Mouse (Mus musculus): ENCODE measurements around the gene Cracr2b.

Cracr2b gene

GRCm38 (mm10) chr7:141468164-141468521 lies 7.2 kb downstream of the Cracr2b start:
- DNase-seq (ENCODE audit: extremely low read depth, low read depth, low spot score): no peak

- DNase-seq (ENCODE audit: extremely low read depth, low read depth, low spot score): no peak
Measured at GRCm38 (mm10) chr7:141468522-141469211, 7.8 kb downstream of the Cracr2b start.

DNA sequence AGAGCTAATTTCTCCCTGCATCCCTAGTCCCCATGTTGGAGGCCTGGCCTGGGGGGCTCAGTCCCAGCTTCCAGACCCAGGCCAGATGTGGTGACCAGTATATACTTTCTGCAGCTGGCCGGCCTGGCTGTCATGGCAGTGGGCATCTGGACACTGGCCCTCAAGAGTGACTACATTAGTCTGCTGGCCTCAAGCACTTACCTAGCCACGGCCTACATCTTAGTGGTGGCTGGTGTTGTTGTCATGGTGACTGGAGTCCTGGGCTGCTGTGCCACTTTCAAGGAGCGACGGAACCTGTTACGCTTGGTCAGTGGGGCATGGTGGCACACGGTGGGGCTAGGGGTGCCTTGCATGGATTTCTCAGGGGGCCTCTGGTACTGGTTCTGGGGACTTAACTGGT lies 8.5 kb downstream of the Cracr2b start:
- no peak for DNase-seq (ENCODE audit: extremely low read depth, low read depth, low spot score)

DNA sequence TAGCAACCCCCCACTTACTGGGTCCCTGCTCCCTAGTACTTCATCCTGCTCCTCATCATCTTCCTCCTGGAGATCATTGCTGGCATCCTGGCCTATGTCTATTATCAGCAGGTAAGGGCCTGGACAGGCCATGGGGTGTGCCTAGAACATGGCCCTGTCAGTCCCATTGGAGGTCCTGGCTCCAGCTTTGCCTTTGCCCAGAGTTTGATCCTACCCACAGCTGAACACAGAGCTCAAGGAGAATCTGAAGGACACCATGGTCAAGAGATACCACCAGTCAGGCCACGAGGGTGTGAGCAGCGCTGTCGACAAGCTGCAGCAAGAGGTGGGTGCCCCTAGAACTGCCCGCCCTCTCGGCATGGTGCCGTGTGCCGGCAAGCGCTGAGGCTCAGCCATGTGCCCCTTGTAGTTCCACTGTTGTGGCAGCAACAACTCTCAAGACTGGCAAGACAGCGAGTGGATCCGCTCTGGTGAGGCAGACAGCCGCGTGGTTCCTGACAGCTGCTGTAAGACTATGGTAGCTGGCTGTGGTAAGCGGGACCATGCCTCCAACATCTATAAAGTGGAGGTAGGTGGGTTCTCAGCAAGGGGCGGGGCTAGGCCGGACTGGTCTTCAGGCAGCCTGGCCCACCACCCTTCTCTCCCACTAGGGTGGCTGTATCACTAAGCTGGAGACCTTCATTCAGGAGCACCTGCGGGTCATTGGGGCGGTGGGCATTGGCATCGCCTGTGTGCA lies 9.2 kb downstream of the Cracr2b start:
- DNase-seq (ENCODE audit: extremely low read depth, low read depth, low spot score): no peak

DNA sequence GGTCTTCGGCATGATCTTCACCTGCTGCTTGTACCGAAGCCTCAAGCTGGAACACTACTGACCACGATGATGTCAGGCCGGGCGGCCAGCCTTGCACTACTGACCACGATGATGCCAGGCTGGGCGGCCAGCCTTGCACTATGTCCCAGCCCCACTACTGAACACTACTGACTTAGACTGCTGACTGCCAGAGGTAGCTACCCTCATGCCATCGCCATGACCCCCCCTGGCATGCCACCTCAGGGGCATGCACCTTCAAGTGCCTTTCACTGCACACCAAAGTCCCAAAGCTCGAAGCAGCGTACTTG lies 9.7 kb downstream of the Cracr2b start:
- no peak for DNase-seq (ENCODE audit: extremely low read depth, low read depth, low spot score)

- DNase-seq (ENCODE audit: extremely low read depth, low read depth, low spot score): no peak
Measured at GRCm38 (mm10) chr7:141471236-141471635, 10.3 kb downstream of the Cracr2b start.

DNA sequence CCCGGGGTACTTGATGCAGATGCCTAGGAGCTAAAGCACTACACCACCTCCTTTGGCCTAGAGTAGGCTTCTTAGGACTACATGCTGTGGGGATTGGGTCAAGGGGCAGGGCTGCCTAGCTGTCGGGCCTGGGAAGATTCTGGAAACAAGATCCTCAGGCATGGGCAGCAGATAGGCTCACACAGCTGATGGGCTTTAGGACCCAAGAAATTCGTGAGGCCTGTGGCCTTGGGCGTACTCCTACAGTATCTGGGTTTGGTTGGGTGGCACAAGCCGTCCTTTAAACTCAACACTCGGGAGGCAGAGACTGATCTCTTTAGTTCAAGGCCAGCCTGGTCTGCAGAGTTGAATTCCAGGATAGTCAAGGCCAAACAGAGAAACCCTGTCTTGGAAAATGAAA lies 11.3 kb downstream of the Cracr2b start:
- no peak for DNase-seq (ENCODE audit: extremely low read depth, low read depth, low spot score)

- DNase-seq (ENCODE audit: extremely low read depth, low read depth, low spot score): no peak
Measured at GRCm38 (mm10) chr7:141472763-141473162, 11.9 kb downstream of the Cracr2b start.

- DNase-seq (ENCODE audit: extremely low read depth, low read depth, low spot score): no peak
Measured at GRCm38 (mm10) chr7:141474160-141474559, 13.3 kb downstream of the Cracr2b start.

GRCm38 (mm10) chr7:141475011-141475804 lies 14.3 kb downstream of the Cracr2b start, which contains the start of the genes Polr2l and Tspan4:
Polr2l (minus strand) TSS chr7:141475132.
Tspan4 (plus strand) TSS chr7:141475240.
- no peak for DNase-seq (ENCODE audit: extremely low read depth, low read depth, low spot score)

GRCm38 (mm10) chr7:141475805-141476158 lies 14.9 kb downstream of the Cracr2b start:
- no peak for DNase-seq (ENCODE audit: extremely low read depth, low read depth, low spot score)

DNA sequence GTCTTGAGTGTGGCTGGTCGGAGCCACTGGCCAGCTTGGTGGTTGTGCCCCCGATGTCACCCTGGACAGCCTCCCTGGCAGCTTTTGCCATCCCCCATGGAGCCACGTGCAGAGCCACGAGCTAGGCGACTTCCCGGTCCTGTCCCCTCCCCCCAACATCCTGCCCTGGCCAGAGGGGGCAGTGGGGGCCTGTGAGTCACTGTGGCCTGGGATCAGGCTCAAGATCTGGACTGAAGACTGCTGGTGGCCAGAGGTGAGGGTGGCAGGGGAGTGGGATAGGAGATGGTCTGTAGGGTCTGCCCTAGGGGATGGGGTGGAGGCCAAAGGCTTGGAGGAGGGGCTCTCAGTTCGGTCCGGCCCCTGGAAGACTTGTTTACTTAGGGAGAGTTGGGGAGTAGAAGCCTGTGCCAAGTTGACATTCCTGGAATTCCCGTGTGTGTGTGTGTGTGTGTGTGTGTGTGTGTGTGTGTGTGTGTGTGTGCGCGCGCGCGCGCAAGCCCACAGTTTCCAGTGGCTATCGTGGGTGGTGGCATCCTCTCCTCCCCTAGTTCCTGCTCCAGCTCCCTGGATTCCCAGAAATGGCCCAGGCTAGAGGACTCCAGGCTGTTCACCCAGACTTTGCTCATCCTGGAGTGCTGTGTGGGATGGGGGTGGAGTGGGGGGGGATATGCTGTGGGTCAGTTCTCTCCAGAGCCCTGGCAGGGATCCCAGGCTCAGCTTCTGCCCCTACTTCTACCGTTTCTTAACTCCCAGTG lies 15.5 kb downstream of the Cracr2b start:
- no peak for DNase-seq (ENCODE audit: extremely low read depth, low read depth, low spot score)

- DNase-seq (ENCODE audit: extremely low read depth, low read depth, low spot score): no peak
Measured at GRCm38 (mm10) chr7:141476981-141477370, 16.1 kb downstream of the Cracr2b start.

DNA sequence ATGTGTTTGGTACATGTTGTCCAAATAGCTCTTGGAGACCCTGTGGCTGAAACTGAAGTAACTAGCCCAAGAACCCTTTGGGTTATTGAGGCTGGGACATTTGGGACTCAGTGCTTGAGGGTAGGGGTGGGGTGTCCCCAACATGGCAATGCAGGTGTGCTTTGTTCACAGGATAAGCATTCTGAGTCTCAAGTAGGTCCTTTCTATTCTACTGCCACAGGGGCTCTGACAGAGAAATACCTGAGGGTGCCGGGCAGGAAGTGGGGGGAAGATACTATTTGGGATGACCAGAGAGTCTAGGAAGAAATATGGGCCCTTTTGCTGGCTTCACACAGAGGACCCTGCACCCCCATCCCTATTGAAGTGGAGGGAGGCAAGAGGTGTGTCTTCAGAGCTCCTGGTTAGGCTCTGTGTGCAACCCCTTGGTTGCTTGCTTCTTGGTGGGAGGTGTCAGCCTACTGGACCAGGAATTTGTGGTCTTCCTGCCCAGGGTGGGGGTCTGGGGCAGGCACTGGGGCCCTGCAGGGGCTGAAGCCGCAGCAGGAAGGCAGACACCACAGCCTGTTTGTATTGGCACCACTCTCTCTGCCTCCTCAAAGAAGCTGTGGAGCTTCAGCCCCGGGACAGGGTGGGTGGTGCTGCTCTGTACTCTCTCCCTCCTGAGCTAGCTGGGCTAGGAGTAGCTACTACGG lies 16.8 kb downstream of the Cracr2b start:
- no peak for DNase-seq (ENCODE audit: extremely low read depth, low read depth, low spot score)

DNA sequence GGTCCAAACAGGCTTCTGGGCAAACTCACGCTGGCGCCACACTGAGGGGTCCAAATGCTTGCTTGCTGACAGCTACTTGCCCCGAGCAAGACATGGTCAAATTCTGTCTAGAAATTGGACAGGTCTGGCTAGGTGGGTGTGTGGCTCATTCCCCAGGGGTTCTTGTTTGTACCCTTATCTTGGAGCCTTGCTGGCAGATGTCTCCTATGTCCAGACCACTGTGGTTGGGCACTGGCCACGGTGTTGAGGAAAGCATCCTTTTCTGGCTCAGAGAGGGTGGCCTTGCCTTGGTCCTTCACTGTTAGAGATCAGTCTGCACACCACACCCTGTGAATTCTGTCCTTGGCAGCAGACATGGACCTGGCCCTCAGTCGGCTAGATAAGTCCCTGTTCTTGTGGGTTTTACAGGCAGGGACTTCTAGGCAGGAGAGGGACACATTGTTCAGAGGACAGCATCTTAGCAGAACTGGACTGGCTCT lies 17.4 kb downstream of the Cracr2b start:
- DNase-seq (ENCODE audit: extremely low read depth, low read depth, low spot score): no peak

GRCm38 (mm10) chr7:141480842-141481497 lies 20.1 kb downstream of the Cracr2b start:
- no peak for DNase-seq (ENCODE audit: extremely low read depth, low read depth, low spot score)

GRCm38 (mm10) chr7:141481498-141482401 lies 20.9 kb downstream of the Cracr2b start:
- no peak for DNase-seq (ENCODE audit: extremely low read depth, low read depth, low spot score)

DNA sequence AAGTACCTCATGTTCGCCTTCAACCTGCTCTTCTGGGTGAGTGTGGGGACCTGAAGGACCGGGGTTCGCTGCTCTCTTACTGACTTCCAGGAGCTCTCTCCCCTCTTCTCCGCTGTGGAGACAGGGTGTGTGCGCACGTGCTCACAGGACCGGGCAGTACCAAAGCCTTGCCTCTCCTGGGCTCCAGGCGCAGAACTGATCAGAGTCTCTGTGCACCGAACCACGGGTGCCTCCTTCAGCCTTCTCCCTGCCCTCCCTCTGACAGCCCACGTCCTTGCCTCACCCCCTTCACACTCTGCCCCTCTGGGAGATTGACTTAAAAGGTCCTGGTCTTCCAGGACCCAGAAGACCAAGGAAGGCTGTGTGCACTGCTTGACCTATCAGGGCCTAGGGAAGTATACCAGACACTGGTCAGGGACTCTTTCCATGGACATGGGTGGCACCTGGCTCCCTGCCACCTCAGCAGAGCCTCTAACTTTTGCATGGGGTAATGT lies 21.7 kb downstream of the Cracr2b start:
- no peak for DNase-seq (ENCODE audit: extremely low read depth, low read depth, low spot score)

DNA sequence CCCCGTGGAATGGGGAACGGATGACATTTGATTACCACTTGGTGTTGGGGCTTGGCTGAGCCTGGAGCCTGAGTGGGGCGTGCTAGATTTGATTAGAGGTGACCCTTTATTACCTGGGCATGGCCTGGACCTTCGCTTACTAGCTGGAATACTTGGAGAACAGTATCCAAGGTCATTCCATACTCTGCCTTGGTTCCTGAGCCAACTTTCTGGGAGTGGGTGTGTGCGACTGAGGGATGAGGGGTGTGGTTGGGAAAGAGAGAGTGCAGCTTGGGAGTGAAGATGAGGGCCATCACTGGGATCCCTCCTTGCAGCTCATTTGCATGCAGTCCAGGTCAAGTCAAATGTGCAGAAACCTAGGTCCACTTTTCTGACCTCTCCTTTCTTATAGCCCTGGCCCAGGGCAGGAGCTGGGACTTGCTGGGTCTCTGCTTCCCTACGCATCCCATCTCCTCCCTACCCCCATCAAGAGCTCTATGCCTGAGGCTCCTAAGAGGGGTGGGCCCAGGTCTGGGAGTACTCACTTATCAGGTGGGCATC lies 22.3 kb downstream of the Cracr2b start:
- DNase-seq (ENCODE audit: extremely low read depth, low read depth, low spot score): no peak

Data from fat pad, adult 2 months (tissue).